Mouse (Mus musculus) liver, embryonic 18 days (tissue): ENCODE data around the gene Magee2. TPM values are rescaled to one million over a fixed set of nuclear protein-coding genes. Genes with fewer than 3 reads are reported as not detected.

ENCODE experiments used
- polyA plus RNA-seq: library from polyadenylated mRNA; depleted of rRNA; stranded (reverse); fragments of >200 nt; gene quantifications from 2 replicates; pipeline ENCODE4 v1.2.3, GENCODE M21; 2012; rRNA removed

The Magee2 gene
- polyA plus RNA-seq, result 0.07 and 0.08 TPM in 2 replicates

GRCm38 (mm10) chrX:104856751-104857341 is at the start of gene Magee2:
TSS of gene Magee2 (minus strand) at chrX:104857267.

Other genes with a start within 250 kb of the Magee2 start
- gene Zdhhc15, start 186.2 kb downstream of the Magee2 start, polyA plus RNA-seq, result 0.50 and 0.52 TPM in 2 replicates
- gene Pbdc1, start 222.5 kb upstream of the Magee2 start, polyA plus RNA-seq, result 6.4 and 9.0 TPM in 2 replicates